Mouse (Mus musculus): Measurements from ENCODE around the gene Phgdh.

Phgdh gene

GRCm38 (mm10) chr3:98339706-98340109 is at the start of gene Phgdh:
Phgdh (minus strand) TSS chr3:98339990.
- in situ Hi-C loops (cut with MboI, MseI) = loop anchor here (10.0 kb wide), 3 partner anchors 415 to 1825 kb away; partner anchors contain the start of genes Gdap2, Wars2 and Wdr3

DNA sequence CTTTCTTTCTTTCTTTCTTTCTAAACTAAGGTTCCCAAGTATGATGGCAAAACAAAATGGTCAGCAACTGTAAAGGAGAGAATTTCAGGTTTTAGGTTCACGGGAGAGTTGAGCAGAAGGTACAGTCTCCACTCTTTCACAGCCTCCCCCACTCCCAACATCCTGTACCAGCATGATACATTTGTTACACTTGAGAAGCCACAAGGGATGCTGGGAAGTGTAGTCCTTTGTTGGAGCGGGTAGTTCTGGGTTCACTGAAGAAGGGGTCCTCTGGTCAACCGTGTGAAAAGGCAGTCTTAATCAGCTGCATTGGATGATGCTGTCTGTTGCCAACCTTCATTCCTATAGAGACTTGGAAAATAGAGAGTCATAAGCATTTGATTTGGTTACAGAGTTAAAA is 49.5 kb upstream of the Phgdh start:
- in situ Hi-C loops (cut with MboI, MseI) = no loop called here

GRCm38 (mm10) chr3:98387756-98388155 is 48.0 kb upstream of the Phgdh start:
- in situ Hi-C loops (cut with MboI, MseI) = no loop called here

DNA sequence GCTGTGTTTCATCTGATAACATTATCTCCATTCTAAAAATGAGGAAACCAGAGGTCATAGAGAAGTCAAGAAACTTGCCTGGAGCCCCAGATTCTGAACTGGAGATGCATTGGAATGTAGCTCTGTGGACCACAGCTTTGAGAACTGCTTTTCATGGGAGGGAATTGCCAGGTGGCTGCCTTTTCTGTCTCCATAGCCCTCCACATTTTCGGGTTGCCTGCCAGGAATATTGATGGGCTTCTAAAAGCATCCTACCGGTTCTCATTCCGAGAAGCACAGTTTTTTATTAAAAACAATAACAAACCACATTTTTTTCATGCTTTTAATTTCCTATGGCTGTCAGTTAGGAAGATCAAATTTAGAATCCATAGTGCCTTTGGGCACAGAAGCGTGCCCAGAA is 47.3 kb upstream of the Phgdh start:
- in situ Hi-C loops (cut with MboI, MseI) = no loop called here

- in situ Hi-C loops (cut with MboI, MseI) = no loop called here
Measured at GRCm38 (mm10) chr3:98383024-98383790, 43.4 kb upstream of the Phgdh start.

DNA sequence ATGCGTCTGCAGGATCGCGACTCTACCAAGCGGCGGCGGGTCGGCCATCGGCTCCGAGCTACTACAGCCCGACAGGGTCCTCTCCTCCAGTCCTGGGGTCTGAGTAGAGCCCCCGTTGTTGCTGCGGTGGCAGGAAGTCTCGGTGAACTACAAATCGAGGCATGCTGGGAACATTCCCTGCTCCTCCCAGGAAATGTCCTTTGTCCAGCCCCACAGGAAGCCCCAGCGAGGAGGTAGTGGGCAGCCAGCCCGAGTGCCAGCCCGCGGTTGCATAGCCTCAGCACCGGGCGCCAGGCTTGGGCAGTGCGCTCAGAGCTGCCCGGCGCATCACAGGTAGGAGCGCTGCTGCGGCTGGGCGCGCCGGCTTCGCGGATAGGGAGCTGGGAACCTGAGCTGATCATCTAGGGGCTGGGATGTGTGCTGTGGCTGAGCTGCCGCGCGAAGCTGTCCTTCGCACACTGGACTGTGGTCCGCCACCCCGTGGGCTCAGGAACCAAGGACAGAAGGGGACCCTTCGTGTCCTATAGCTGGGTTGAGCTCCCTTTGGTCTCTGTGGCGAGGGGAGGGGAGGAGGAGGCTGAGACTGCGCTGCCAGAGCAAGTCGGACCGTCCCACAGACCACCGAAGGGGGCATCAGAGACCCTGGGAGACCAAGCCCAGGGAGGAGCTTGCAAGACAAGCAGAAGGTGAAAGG is 42.6 kb upstream of the Phgdh start, which contains the start of gene Zfp697:
Gene Zfp697, plus strand, starts transcription at position 216 of the 694 bp plus-strand sequence.
- in situ Hi-C loops (cut with MboI, MseI) = no loop called here

GRCm38 (mm10) chr3:98381677-98382245 is 42.0 kb upstream of the Phgdh start:
- in situ Hi-C loops (cut with MboI, MseI) = no loop called here

GRCm38 (mm10) chr3:98379236-98379635 is 39.4 kb upstream of the Phgdh start:
- in situ Hi-C loops (cut with MboI, MseI) = loop anchor here (10.0 kb wide), 2 partner anchors 516 to 596 kb away; partner anchors contain the start of gene Hao2

- in situ Hi-C loops (cut with MboI, MseI) = loop anchor here (10.0 kb wide), 2 partner anchors 517 to 597 kb away; partner anchors contain the start of gene Hao2
Measured at GRCm38 (mm10) chr3:98378267-98378666, 38.5 kb upstream of the Phgdh start.

DNA sequence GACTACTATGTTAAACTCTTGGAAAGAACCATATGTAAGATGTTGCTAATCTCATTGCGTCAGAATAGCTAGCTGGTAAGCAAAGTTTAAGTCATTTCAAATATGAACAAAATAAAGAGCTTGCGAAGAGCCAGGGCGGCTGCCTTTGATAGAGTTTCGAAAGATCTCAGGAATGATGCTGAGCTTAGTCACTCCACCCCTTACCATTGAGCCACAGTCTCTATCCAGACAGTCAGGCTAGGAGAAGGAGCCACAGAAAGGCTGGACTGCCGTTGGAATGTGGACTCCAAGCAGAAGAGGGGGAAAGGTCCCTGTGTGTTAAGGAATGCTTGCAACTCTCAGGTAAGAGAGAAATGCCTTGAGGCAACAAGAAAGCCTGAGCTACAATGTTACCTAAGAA is 35.2 kb upstream of the Phgdh start:
- in situ Hi-C loops (cut with MboI, MseI) = loop anchor here (10.0 to 25.0 kb wide), 3 partner anchors 187 to 600 kb away; partner anchors contain the start of gene Hao2

DNA sequence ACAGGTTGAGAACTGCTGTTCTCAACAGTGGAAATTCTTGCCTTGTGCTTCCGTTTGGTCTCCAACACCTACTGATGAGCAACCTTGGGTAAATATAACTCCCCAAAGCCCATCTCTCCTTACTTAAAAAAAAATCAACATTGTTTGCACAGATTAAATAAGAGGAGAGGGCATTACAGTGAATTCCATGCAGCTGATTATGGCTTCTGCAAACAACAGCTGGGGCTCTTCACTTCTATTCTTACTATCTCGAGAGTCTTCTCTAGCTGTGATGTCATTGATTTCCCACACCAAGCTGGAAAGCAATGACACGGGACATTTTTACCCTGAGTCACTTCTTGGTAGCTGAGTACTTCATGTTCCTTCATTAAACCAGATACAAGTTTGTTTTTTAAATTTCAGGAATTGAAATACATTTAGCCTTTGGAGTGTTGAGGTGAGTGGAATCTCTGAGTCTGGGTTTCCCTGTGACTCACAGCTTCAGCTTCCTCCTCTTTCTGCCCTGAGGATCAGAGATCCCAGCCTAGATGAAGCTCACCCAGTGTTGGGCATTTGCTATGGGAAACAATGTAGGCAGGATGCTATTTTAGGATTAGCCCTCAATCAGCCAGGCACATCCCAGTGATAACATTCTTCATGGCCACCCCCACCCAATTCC is 34.4 kb upstream of the Phgdh start:
- in situ Hi-C loops (cut with MboI, MseI) = loop anchor here (10.0 to 25.0 kb wide), 3 partner anchors 188 to 601 kb away; partner anchors contain the start of gene Hao2

DNA sequence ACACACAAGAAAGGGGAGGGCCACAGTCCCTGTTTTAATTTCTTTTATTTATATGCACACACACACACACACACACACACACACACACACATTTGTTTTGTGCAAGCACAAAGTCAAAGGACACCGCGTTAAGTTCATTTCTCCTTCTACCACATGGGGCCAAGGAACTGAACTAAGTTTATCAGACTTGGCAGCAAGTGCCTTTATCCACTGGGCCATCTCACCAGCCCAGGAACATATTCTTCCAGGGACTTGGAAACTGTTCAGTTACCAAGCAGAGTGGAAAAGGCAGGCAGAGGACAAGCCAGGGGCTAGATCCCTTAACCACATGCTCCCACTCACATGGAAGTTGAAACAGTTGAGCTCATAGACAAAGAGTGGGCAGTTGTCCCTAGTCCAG is 29.0 kb upstream of the Phgdh start:
- in situ Hi-C loops (cut with MboI, MseI) = loop anchor here (25.0 kb wide), 1 partner anchor 194 kb away; no protein-coding TSS in a partner anchor

DNA sequence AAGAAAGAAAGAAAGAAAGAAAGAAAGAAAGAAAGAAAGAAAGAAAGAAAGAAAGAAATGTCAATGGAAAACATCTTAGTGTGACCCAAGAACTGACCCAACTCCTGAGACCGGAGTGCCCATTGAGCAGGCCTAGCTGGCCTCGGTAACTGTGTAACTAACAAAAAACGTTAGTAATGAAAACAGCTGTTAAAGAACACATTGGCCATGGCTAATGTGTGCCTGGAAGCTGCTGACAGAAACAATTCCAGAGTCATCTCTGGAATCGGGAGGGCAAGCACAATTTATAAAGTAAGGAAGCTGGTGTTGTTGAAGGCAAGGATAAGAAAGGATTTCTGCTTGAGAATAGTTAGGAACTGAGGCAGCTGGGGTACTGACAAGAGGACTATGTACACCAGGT is 28.5 kb upstream of the Phgdh start:
- in situ Hi-C loops (cut with MboI, MseI) = loop anchor here (25.0 kb wide), 1 partner anchor 194 kb away; no protein-coding TSS in a partner anchor

- in situ Hi-C loops (cut with MboI, MseI) = loop anchor here (25.0 kb wide), 1 partner anchor 195 kb away; no protein-coding TSS in a partner anchor
Measured at GRCm38 (mm10) chr3:98366823-98367222, 27.0 kb upstream of the Phgdh start.

DNA sequence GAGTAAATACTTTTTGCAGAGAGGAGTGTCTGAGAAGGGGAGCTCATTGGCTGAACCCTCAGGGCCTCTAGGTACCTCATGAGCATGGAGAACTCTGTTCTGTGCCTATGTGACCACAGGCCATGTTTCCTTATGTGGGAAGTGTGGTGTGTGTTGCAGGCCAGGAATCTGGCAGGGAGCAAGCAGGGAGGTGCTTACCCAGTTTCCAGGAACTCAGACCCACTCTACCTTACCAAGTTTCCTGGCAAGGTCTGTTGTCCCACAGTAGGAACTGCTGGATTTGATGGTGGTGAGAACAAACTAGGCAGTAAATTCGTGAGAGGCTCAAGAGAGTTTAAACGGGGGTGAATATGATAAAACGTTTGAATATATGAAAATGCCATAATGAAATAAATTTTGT is 26.3 kb upstream of the Phgdh start:
- in situ Hi-C loops (cut with MboI, MseI) = loop anchor here (25.0 kb wide), 1 partner anchor 196 kb away; no protein-coding TSS in a partner anchor

- in situ Hi-C loops (cut with MboI, MseI) = loop anchor here (25.0 kb wide), 1 partner anchor 200 kb away; no protein-coding TSS in a partner anchor
Measured at GRCm38 (mm10) chr3:98362753-98363152, 23.0 kb upstream of the Phgdh start.

GRCm38 (mm10) chr3:98356632-98357370 is 17.0 kb upstream of the Phgdh start:
- in situ Hi-C loops (cut with MboI, MseI) = loop anchor here (5.0 to 25.0 kb wide), 2 partner anchors 86 to 206 kb away; no protein-coding TSS in a partner anchor

GRCm38 (mm10) chr3:98356026-98356365 is 16.2 kb upstream of the Phgdh start:
- in situ Hi-C loops (cut with MboI, MseI) = loop anchor here (5.0 to 25.0 kb wide), 2 partner anchors 86 to 206 kb away; no protein-coding TSS in a partner anchor

DNA sequence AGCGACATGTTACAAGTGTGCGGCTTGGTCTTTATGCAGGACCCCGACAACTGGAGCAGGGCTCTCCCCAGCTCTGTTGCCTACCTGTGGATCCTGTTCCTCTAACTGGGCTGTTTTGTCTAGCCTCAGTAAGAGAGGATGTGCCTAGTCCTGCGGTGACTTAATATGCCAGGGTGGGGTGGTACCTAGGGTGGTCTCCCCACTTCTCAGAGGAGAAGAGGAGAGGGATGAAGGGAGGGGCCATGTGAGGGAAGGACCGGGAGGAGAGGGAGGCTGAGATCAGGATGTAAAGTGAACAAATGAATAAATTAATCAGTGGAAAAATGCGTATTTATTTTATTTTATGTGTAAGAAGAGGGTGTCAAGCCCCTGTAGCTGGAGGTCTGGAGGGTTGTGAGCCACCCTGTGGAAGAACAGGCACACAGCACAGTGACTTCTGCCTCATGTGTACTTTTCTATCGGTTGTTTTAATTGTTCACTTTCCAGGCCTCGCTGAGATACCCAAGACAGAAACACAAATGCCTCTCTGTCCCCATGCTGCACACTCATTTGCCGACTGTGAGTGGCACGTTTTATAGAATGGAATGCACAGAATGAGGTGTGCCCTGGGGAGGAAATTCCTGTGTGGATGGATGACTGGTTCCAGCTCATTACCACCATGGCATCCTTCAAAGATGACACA is 15.7 kb upstream of the Phgdh start:
- in situ Hi-C loops (cut with MboI, MseI) = loop anchor here (5.0 to 25.0 kb wide), 2 partner anchors 87 to 207 kb away; no protein-coding TSS in a partner anchor

- in situ Hi-C loops (cut with MboI, MseI) = loop anchor here (25.0 kb wide), 1 partner anchor 208 kb away; no protein-coding TSS in a partner anchor
Measured at GRCm38 (mm10) chr3:98353892-98354291, 14.1 kb upstream of the Phgdh start.
